ENCODE assay signal across 15 mouse cellular contexts in the genomic region with DNA sequence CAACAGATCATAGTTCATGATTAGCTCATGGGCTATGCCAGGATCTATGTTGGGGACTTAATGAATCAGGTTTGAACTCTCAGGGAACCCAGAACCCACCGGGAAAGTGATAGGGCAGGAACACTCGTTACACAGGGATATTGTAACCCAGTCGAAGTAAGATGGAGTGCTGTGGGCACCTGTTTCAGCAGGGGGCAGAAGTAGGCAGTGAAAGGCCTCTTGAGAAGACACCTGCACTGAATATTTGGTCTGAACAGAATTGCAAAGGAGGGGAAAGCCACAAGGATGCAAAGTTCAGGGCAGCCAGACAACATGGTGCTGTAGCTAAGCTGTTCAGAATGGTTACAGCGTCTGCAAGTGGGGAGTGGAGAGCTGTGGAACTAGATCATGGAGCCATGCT.
DNase-seq lines count a peak whose midpoint lies in the region; ATAC-seq and TF ChIP-seq lines count a peak whose summit lies in the region.
"Had no signal": no experiment of that assay in that cellular context is flagged by ENCODE, and none has a peak within 500 bp of the region (broad histone marks: within the 10 kb centered on the region; RNA-seq: fewer than 3 reads in every experiment).

No protein-coding gene starts in this region.

- no peaks in the 10 kb centered on the region for H3K27me3 ChIP-seq in kidney, embryonic 16.5 days (ENCODE audit: insufficient read depth, low read length)
- no peaks in the 10 kb centered on the region for H3K27me3 ChIP-seq in thymus, adult 2 months (ENCODE audit: control insufficient read depth, insufficient read depth, low read length)

- H3K9me3 ChIP-seq in kidney, embryonic 16.5 days (ENCODE audit: low read length), result no peaks in the 10 kb centered on the region
- H3K9me3 ChIP-seq: hindbrain, embryonic 10.5 days had no signal

- no peak for ATAC-seq in kidney, embryonic 16.5 days (ENCODE audit: low FRiP score, low TSS enrichment)

- H3K36me3 ChIP-seq in kidney, embryonic 16.5 days (ENCODE audit: insufficient read depth, low read length), result no peaks in the 10 kb centered on the region
- H3K36me3 ChIP-seq in thymus, adult 2 months (ENCODE audit: control insufficient read depth, insufficient read depth, low read length), result no peaks in the 10 kb centered on the region
- H3K36me3 ChIP-seq: hindbrain, embryonic 10.5 days had no signal

- 0 out of 2 replicates have a peak, but pooled peaks have one; percentile 18 for TF ChIP-seq CTCF in cortical plate, adult 2 months (IDR thresholded peaks at IDR 0.05; ENCODE audit: extremely low read depth, insufficient read depth, low read length)
- no peak for TF ChIP-seq CTCF in thymus, adult 2 months (IDR thresholded peaks at IDR 0.05; ENCODE audit: borderline replicate concordance, control insufficient read depth, extremely low read depth, insufficient read depth, low read length, poor library complexity)

- TF ChIP-seq POLR2A in cortical plate, adult 2 months (IDR thresholded peaks at IDR 0.05; ENCODE audit: extremely low read depth, insufficient read depth, low read length), result no peak
- TF ChIP-seq POLR2A in thymus, adult 2 months (IDR thresholded peaks at IDR 0.05; ENCODE audit: control insufficient read depth, extremely low read depth, insufficient read depth, low read length, poor library complexity), result no peak

- H3K4me3 ChIP-seq in kidney, embryonic 16.5 days (ENCODE audit: low read length), result no peak overlapping the region
- H3K4me3 ChIP-seq in cortical plate, adult 2 months (ENCODE audit: insufficient read depth, low read length), result no peak overlapping the region
- no peak overlapping the region for H3K4me3 ChIP-seq in thymus, adult 2 months (ENCODE audit: control insufficient read depth, insufficient read depth, low read length)
- H3K4me3 ChIP-seq: hindbrain, embryonic 10.5 days had no signal

- H3K9ac ChIP-seq in kidney, embryonic 16.5 days (replicated peaks; ENCODE audit: low read length), result no peak overlapping the region

- peak; percentile 43 for DNase-seq in embryo, embryonic 10 days (ENCODE audit: low spot score)
- DNase-seq in embryo, embryonic 9.5 days (ENCODE audit: extremely low spot score), result no peak
- peak; percentile 55 for DNase-seq in kidney, adult 11 months
- peak; percentile 42 for DNase-seq in kidney, postnatal 14 days
- no peak for DNase-seq in cerebellum, adult 18-20 months
- DNase-seq in thymus, adult 2 months, result no peak
- DNase-seq: adrenal gland, adult 2 months; B cell, adult 2 months; cerebellum, adult 8-10 months; gastrocnemius, postnatal 10 days; liver had no signal

- H3K4me2 ChIP-seq in kidney, embryonic 16.5 days (replicated peaks; ENCODE audit: low read depth, low read length), result no peak overlapping the region

- peaks cover 11% of the 10 kb centered on the region for H3K4me1 ChIP-seq in kidney, embryonic 16.5 days (ENCODE audit: insufficient read depth, low read length)
- no peaks in the 10 kb centered on the region for H3K4me1 ChIP-seq in cortical plate, adult 2 months (ENCODE audit: control insufficient read depth, insufficient read depth, low read length)
- no peaks in the 10 kb centered on the region for H3K4me1 ChIP-seq in thymus, adult 2 months (replicated peaks; ENCODE audit: control insufficient read depth, insufficient read depth, low read length)

- 48% methylated on average over 4 of the region's 4 CpGs for WGBS in kidney, embryonic 16.5 days
- whole genome bisulfite sequencing in thymus, adult 2 months, result 73% methylated on average over 4 of the region's 4 CpGs

- no peak overlapping the region for H3K27ac ChIP-seq in kidney, embryonic 16.5 days (ENCODE audit: low read length)
- H3K27ac ChIP-seq in cortical plate, adult 2 months (ENCODE audit: insufficient read depth, low read length), result no peak overlapping the region
- no peak overlapping the region for H3K27ac ChIP-seq in thymus, adult 2 months (ENCODE audit: control insufficient read depth, insufficient read depth, low read length)
- H3K27ac ChIP-seq: macrophage had no signal

Comparison
In these comparisons a context has a peak if more than half of its experiments do, and no peak if none do; other contexts are left out.
1. DNase-seq: peak in embryo, embryonic 10 days (single experiment), kidney, adult 11 months (single experiment) and kidney, postnatal 14 days (single experiment); none in embryo, embryonic 9.5 days (single experiment), cerebellum, adult 18-20 months (0 of 2) and thymus, adult 2 months (single experiment).